Mouse (Mus musculus) urinary bladder, postnatal 10 days (tissue): ENCODE results near the gene Stxbp4.

Experiments
- DNase-seq: peaks from one replicate; pipeline ENCODE4 v3.0.0; 2022; ENCODE audit warnings: low spot score

Gene Stxbp4

GRCm38 (mm10) chr11:90650231-90650885 is 12.5 kb upstream of the Stxbp4 start:
- no peak for DNase-seq

- DNase-seq = no peak
Measured at GRCm38 (mm10) chr11:90649777-90650176, 11.9 kb upstream of the Stxbp4 start.

- DNase-seq = no peak
Measured at GRCm38 (mm10) chr11:90638312-90638830, 487 bp upstream of the Stxbp4 start.

GRCm38 (mm10) chr11:90634661-90635060 is 3.2 kb downstream of the Stxbp4 start:
- no peak for DNase-seq

- no peak for DNase-seq
Measured at GRCm38 (mm10) chr11:90632480-90632879, 5.4 kb downstream of the Stxbp4 start.

- DNase-seq = no peak
Measured at GRCm38 (mm10) chr11:90627751-90628150, 10.1 kb downstream of the Stxbp4 start.

GRCm38 (mm10) chr11:90625174-90625573 is 12.7 kb downstream of the Stxbp4 start:
- DNase-seq = no peak

GRCm38 (mm10) chr11:90623477-90623876 is 14.4 kb downstream of the Stxbp4 start:
- DNase-seq = no peak

- no peak for DNase-seq
Measured at GRCm38 (mm10) chr11:90622500-90622899, 15.4 kb downstream of the Stxbp4 start.

GRCm38 (mm10) chr11:90622044-90622443 is 15.8 kb downstream of the Stxbp4 start:
- DNase-seq = no peak

- DNase-seq = no peak
Measured at GRCm38 (mm10) chr11:90616431-90616830, 21.5 kb downstream of the Stxbp4 start.

GRCm38 (mm10) chr11:90614743-90615142 is 23.1 kb downstream of the Stxbp4 start:
- DNase-seq = no peak

- no peak for DNase-seq
Measured at GRCm38 (mm10) chr11:90612118-90612517, 25.8 kb downstream of the Stxbp4 start.

GRCm38 (mm10) chr11:90603066-90603465 is 34.8 kb downstream of the Stxbp4 start:
- DNase-seq = no peak

GRCm38 (mm10) chr11:90595826-90596225 is 42.1 kb downstream of the Stxbp4 start:
- no peak for DNase-seq

GRCm38 (mm10) chr11:90590996-90591395 is 46.9 kb downstream of the Stxbp4 start:
- no peak for DNase-seq

- DNase-seq = no peak
Measured at GRCm38 (mm10) chr11:90586203-90586602, 51.7 kb downstream of the Stxbp4 start.

GRCm38 (mm10) chr11:90585754-90586153 is 52.1 kb downstream of the Stxbp4 start:
- DNase-seq = no peak

- no peak for DNase-seq
Measured at GRCm38 (mm10) chr11:90577057-90577780, 60.7 kb downstream of the Stxbp4 start.

- DNase-seq = no peak
Measured at GRCm38 (mm10) chr11:90576282-90576972, 61.5 kb downstream of the Stxbp4 start.

GRCm38 (mm10) chr11:90575491-90576048 is 62.3 kb downstream of the Stxbp4 start:
- no peak for DNase-seq

- no peak for DNase-seq
Measured at GRCm38 (mm10) chr11:90570646-90571259, 67.1 kb downstream of the Stxbp4 start.
